Mouse (Mus musculus): ENCODE measurements around the gene Zfp366. TPM values are rescaled to one million over a fixed set of nuclear protein-coding genes. Genes with fewer than 3 reads are reported as not detected.

Gene Zfp366
- polyA plus RNA-seq (2011; ENCODE audit: insufficient read depth, insufficient read length, low read depth, missing spikeins) = not detected in 2 replicates

DNA sequence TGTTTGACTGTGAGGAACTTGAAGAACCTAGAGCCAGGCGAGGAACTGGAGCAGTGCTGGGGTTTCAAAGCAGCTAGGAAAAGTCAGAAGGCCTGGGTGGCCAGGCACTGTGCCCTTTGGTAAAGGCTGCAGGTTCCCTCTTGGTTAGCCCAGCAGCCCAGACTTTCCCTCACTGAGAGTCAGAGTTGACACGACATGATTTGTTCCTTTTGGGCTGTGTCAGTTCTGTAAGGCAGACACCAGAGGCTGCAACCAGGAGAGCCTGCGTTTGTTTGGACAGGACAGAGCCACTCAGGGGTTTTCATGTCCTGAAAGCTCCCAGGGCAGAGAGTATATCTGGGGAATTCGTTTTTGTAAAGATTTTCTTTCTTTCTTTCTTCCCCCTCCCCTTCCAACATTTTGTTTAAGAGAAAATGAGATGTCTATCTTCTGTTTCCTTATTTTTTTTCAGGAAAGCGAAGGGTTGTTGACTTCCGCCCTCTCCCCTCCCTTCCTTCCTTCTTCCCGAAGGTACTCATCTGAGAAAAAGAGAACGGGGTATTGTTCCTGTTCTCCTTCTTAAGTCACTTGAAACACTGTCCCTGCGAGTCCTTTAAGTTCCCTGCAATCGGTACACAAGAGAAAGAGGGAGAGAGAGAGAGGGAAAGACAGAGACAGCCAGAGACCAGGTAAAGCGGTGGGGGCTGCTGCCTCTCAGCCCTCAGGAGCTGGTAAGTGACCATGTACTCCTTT is at the start of gene Zfp366:
Zfp366 (plus strand) TSS at position 669 of the 732 bp plus-strand sequence.
- Histone ChIP-seq H3K9me3 (replicated peaks; ENCODE audit: control insufficient read depth, insufficient read depth, low read length, poor library complexity, severe bottlenecking) (no peaks in the 10 kb centered on the region), H3K27ac (ENCODE audit: insufficient read depth, low read length) (no peak within 1 kb of the TSS), H3K4me3 (ENCODE audit: low read depth, low read length) (no peak within 1 kb of the TSS), H3K27me3 (ENCODE audit: control insufficient read depth, insufficient read depth, low read length, poor library complexity, severe bottlenecking) (no peaks in the 10 kb centered on the region; the same call in 1 of the 2 replicates), H3K36me3 (ENCODE audit: control insufficient read depth, insufficient read depth, low read length, poor library complexity, severe bottlenecking) (no peaks in the 10 kb centered on the region), H3K9ac (ENCODE audit: low read depth, poor library complexity, severe bottlenecking) (no peak within 1 kb of the TSS), H3K4me1 (ENCODE audit: control insufficient read depth, insufficient read depth, low read length) (no peaks in the 10 kb centered on the region)
- TF ChIP-seq POLR2A (IDR thresholded peaks at IDR 0.05; ENCODE audit: insufficient read depth, low read length) (no peak), CTCF (IDR thresholded peaks at IDR 0.05; ENCODE audit: low read depth, low read length) (no peak), EP300 (IDR thresholded peaks at IDR 0.05; ENCODE audit: insufficient read depth, low read depth, low read length) (no peak)

DNA sequence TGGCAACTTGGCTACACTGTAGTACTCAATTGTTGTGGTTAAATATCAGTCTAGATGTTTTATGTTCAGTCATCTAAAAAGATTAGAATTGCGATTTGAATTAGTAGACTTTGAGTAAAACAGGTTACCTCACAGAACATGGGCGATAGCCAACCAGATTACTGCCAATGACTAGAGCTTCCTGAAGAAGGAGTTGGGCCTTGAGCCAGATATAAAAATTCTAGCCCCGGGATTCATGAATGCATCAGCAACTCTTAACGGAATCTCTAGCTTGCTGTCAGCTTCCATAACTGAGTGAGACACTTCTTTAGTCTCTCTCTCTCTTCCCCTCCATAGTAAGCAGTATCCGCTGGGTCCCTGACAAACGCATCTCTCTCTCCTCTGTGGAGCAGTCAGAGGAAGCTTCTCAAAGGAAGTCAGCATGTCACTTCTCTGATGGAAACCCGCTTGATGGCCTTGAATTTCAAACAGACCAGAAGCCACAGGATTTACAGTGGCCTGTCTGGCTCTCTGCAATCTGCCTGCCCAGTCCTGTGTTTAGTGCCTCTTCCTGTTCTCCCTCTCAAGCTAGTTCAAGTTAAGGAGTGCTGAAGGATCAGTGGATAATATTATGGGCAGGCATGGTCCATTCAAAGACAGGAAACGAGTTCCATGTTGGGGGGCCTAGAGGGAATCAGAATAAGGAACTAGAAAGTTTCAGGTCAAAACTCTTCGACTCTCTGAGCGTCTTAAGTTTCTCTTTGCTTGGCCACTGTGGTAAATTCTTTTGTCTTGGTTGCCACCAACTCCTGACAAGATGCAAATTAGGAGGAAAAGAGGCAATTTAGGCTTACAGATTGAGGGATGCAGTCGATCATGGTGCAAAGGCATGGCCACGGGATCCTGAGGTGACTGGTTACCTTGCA is 46.0 kb upstream of the Zfp366 start:
- Histone ChIP-seq H3K27ac (ENCODE audit: insufficient read depth, low read length) (no peak overlapping the region), H3K36me3 (ENCODE audit: control insufficient read depth, insufficient read depth, low read length, poor library complexity, severe bottlenecking) (no peaks in the 10 kb centered on the region), H3K9ac (ENCODE audit: low read depth, poor library complexity, severe bottlenecking) (no peak overlapping the region), H3K9me3 (replicated peaks; ENCODE audit: control insufficient read depth, insufficient read depth, low read length, poor library complexity, severe bottlenecking) (peaks cover 17% of the 10 kb centered on the region), H3K4me1 (ENCODE audit: control insufficient read depth, insufficient read depth, low read length) (no peaks in the 10 kb centered on the region), H3K27me3 (ENCODE audit: control insufficient read depth, insufficient read depth, low read length, poor library complexity, severe bottlenecking) (no peaks in the 10 kb centered on the region), H3K4me3 (ENCODE audit: low read depth, low read length) (no peak overlapping the region)
- TF ChIP-seq EP300 (IDR thresholded peaks at IDR 0.05; ENCODE audit: insufficient read depth, low read depth, low read length) (no peak), CTCF (IDR thresholded peaks at IDR 0.05; ENCODE audit: low read depth, low read length) (no peak), POLR2A (IDR thresholded peaks at IDR 0.05; ENCODE audit: insufficient read depth, low read length) (no peak)

DNA sequence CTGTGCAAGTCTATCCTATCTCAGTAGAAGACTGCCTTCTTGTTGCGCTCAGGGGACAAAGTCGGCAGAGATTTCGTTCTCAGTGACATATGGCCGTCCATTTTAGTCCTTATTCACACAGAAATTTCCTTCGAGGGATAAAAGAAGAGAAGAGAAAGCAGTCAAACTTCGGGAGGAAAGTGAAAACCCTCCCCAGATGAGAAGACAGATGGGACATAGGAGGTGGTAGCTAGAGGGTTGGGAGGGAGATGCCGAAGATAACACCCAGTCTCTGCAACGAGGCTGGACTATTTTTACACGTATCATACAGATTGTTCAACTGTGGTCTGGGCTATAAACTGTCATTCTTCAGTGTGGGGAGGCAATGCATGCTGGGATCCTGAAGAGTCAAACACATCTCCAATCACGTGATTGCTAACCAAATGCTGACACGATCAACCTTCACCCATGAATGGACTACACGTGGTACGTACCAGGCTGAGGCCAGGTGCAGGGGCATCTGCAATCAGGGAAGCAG is 38.2 kb upstream of the Zfp366 start:
- TF ChIP-seq EP300 (IDR thresholded peaks at IDR 0.05; ENCODE audit: insufficient read depth, low read depth, low read length) (no peak), CTCF (IDR thresholded peaks at IDR 0.05; ENCODE audit: low read depth, low read length) (no peak), POLR2A (IDR thresholded peaks at IDR 0.05; ENCODE audit: insufficient read depth, low read length) (no peak)
- H3K4me3 ChIP-seq (ENCODE audit: low read depth, low read length) = no peak overlapping the region
- H3K27me3 ChIP-seq (ENCODE audit: control insufficient read depth, insufficient read depth, low read length, poor library complexity, severe bottlenecking) = no peaks in the 10 kb centered on the region
- H3K4me1 ChIP-seq (ENCODE audit: control insufficient read depth, insufficient read depth, low read length) = no peaks in the 10 kb centered on the region
- H3K36me3 ChIP-seq (ENCODE audit: control insufficient read depth, insufficient read depth, low read length, poor library complexity, severe bottlenecking) = no peaks in the 10 kb centered on the region
- no peak overlapping the region for H3K9ac ChIP-seq (ENCODE audit: low read depth, poor library complexity, severe bottlenecking)
- H3K9me3 ChIP-seq (replicated peaks; ENCODE audit: control insufficient read depth, insufficient read depth, low read length, poor library complexity, severe bottlenecking) = no peaks in the 10 kb centered on the region
- H3K27ac ChIP-seq (ENCODE audit: insufficient read depth, low read length) = no peak overlapping the region

DNA sequence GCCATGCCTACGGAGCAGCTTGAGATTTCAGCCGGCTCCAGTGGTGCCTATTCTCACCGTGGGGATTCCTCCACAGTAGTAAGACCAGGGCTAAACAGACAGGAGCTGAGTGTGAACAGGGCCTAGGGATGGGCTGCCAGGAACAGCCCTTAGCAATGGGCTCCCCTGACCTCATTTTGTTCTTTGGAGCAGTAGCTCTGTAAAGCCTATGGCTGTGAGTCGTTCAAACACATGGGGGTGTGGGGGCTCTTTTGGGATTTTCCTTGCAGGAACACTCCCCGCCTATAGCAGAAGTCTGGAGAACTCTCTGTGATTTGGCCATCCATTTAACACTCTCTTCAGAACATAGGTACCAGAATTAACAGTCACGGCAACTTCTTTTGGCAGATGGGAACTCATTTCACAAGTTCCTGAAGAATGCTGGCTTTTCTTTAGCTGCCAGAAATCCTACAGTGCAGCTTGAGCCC is 36.9 kb upstream of the Zfp366 start:
- Histone ChIP-seq H3K27ac (ENCODE audit: insufficient read depth, low read length) (no peak overlapping the region), H3K4me1 (ENCODE audit: control insufficient read depth, insufficient read depth, low read length) (no peaks in the 10 kb centered on the region)
- no peak for TF ChIP-seq EP300 (IDR thresholded peaks at IDR 0.05; ENCODE audit: insufficient read depth, low read depth, low read length)
- TF ChIP-seq POLR2A (IDR thresholded peaks at IDR 0.05; ENCODE audit: insufficient read depth, low read length) = no peak
- no peak for TF ChIP-seq CTCF (IDR thresholded peaks at IDR 0.05; ENCODE audit: low read depth, low read length)

DNA sequence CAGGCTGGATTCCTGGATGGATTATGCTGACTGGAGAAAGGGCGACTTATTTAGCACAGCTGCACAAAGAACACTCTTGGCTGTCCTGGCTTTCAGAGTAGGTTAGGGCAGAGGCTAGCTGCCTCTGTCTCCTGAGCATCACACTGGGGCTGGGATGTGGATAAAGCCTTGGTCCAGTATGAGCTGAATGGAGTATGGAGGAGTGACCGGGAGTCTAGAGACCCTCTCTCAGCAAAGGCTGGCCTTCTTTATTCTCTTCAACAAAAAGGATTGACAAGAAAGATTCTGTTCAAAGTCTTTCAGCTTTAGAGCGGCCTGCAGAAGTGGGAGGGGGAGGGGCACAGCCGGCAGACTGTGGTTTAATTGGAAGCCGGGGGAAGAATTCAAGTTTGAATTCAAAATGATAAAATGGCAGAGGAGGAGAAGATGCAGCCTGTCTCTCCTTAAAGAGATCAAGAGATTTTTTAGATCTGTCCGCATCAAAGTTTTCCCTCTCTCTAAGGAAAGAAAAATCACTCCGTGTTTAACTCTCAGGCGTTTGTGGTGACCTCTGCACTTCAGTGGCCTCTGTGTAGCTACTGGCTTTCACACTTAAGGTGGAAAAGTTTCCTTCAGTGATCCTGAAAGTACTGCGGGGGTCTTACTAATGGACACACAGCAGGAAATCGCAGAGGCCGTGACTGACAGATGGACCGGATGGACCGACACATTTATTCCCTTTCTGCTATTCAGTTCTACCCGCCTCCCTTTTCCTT is 34.9 kb upstream of the Zfp366 start:
- Histone ChIP-seq H3K27me3 (ENCODE audit: control insufficient read depth, insufficient read depth, low read length, poor library complexity, severe bottlenecking) (no peaks in the 10 kb centered on the region), H3K36me3 (ENCODE audit: control insufficient read depth, insufficient read depth, low read length, poor library complexity, severe bottlenecking) (no peaks in the 10 kb centered on the region), H3K9ac (ENCODE audit: low read depth, poor library complexity, severe bottlenecking) (no peak overlapping the region), H3K4me1 (ENCODE audit: control insufficient read depth, insufficient read depth, low read length) (no peaks in the 10 kb centered on the region), H3K9me3 (replicated peaks; ENCODE audit: control insufficient read depth, insufficient read depth, low read length, poor library complexity, severe bottlenecking) (no peaks in the 10 kb centered on the region), H3K27ac (ENCODE audit: insufficient read depth, low read length) (no peak overlapping the region), H3K4me3 (ENCODE audit: low read depth, low read length) (no peak overlapping the region)
- no peak for TF ChIP-seq EP300 (IDR thresholded peaks at IDR 0.05; ENCODE audit: insufficient read depth, low read depth, low read length)
- TF ChIP-seq POLR2A (IDR thresholded peaks at IDR 0.05; ENCODE audit: insufficient read depth, low read length) = no peak
- TF ChIP-seq CTCF (IDR thresholded peaks at IDR 0.05; ENCODE audit: low read depth, low read length) = no peak

More for the DNA sequence above, 36.9 kb upstream of the Zfp366 start:
- H3K9me3 ChIP-seq (replicated peaks; ENCODE audit: control insufficient read depth, insufficient read depth, low read length, poor library complexity, severe bottlenecking) = no peaks in the 10 kb centered on the region
- H3K9ac ChIP-seq (ENCODE audit: low read depth, poor library complexity, severe bottlenecking) = no peak overlapping the region
- no peaks in the 10 kb centered on the region for H3K27me3 ChIP-seq (ENCODE audit: control insufficient read depth, insufficient read depth, low read length, poor library complexity, severe bottlenecking)
- no peak overlapping the region for H3K4me3 ChIP-seq (ENCODE audit: low read depth, low read length)
- H3K36me3 ChIP-seq (ENCODE audit: control insufficient read depth, insufficient read depth, low read length, poor library complexity, severe bottlenecking) = no peaks in the 10 kb centered on the region

Measured in ES-Bruce4 (cell line).